Mouse (Mus musculus): ENCODE measurements around the gene Omp.

Gene Omp

DNA sequence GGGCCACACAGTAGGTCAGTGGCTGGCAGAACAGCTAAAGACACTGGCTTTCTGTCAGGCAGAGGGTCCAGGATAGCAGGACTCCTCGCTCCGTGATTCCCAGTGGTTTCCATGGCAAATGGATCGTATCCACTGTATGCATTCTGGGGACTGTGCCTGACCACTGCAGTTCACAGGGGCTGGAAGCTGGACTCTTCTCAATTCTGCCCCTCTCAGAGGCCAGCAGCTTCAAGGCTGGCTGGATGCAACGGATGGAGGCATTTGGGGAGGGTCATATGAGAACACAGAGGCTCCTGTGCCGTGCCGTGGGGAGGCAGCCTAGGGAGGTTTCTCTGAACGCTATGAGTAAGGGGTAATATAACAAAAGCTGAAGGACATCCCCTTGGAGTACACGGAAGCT is 3.1 kb downstream of the Omp start:
- no peak for DNase-seq (ENCODE audit: low read depth, low spot score)

DNA sequence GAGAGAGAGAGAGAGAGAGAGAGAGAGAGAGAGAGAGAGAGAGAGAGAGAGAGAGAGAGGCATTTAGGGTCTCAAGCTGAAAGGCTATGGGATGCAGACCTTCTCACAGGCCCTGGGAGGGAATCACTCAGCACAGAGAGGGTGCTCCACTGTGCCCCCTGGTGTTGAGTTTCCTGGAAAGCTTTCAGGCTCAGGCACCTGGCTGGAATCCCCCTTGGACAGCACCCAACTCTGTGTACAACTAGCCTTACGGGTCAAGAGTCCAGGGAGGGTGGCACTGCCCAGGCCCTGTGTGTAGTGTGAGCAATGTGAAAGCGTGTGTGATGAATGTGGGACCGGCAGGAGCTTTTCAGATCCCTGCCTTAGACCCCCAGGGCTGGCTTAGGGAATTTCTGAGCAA is 4.1 kb downstream of the Omp start:
- no peak for DNase-seq (ENCODE audit: low read depth, low spot score)

DNA sequence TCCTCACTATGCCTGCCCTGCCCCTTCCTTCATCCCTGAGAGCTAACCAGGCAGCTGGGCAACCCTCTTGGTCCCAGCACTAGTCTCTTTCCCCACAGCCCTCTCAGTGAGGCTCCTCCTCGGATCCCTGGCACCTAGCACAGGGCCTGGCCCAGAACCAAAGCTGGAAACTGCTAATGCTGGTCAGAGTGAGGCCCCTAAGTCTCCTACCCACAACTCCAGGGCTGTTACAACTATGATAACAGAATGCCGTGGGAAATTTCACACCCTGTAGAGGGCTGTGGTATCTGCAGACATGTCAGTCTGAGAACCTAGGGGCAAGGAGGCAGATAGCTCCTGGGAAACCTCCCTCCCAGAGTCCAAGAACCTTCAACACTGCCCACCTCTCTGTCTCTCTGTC is 4.7 kb downstream of the Omp start:
- no peak for DNase-seq (ENCODE audit: low read depth, low spot score)

DNA sequence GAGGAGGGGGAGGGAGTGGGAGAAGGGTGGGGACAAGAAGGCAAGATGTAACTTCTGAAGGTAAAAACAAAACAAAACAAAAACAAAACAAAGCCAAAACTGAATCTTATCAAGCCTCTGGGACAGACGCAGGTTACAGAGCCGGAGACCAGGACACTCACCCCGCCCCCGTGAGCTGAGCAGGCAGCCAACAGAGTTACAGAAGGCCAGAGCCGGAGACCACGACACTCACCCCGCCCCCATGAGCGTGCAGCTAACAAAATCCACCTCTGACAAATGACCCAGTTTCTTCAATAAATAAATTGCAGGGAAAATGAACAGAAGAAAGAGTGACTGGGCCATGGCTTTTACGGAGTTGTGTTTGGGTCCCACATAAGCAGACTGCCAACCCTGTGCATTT is 6.1 kb downstream of the Omp start:
- DNase-seq (ENCODE audit: low read depth, low spot score) = no peak

DNA sequence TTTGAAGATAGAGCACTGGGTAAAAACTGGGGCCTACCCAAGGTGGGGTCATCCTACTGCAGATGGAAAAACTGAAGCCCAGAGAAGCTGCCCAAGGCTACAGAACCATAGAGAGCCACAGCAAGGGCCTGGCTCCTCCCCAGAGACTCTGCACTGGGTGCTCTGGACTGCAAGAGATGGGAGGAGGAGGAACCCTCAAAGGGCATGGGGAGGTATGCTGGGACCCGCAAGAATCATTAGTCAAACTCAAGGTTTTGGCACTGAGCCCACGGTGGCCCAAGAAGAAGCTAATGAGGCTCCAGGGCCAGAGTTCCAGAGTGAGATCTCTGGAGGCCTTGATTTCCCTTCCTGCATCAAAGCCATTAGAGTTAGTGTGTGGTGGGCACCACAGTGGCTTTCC is 7.3 kb downstream of the Omp start:
- no peak for DNase-seq (ENCODE audit: low read depth, low spot score)

DNA sequence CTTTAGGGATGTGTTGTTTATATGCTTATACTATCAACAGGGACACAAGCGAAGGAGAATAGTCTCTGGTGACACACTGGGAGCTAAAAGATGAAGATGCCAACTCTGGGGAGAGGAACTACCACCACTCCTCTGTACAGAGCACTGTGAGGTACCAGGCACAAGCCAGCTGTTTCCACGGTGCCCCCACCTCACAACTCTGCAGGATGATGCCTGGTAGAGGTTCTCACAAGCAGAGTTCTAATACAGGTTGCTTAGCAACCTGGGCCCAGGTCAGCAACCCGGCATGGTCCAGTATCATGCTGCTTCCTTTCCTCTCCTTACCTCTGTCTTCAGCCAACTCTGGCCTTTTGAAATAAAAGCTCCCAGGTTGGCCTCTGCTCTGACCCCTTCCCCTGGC is 7.7 kb downstream of the Omp start:
- DNase-seq (ENCODE audit: low read depth, low spot score) = no peak

DNA sequence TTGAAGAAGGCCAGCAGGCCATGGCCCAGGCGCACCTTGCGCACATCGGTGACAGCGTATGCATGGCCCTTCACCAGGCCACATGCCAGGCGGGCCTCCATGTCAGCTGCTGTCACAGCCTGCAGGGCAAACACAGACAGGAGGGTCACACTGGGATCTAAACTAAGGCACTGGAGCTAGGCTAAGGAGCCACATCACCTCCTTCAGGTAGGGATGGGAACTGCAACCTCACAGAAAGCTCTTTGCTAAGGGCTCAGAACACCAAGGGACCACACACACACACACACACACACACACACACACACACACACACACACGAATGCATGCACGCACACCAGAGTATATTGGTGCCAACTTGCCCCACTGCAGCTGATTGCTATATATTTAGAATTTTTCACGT is 13.6 kb downstream of the Omp start:
- DNase-seq (ENCODE audit: low read depth, low spot score) = no peak

DNA sequence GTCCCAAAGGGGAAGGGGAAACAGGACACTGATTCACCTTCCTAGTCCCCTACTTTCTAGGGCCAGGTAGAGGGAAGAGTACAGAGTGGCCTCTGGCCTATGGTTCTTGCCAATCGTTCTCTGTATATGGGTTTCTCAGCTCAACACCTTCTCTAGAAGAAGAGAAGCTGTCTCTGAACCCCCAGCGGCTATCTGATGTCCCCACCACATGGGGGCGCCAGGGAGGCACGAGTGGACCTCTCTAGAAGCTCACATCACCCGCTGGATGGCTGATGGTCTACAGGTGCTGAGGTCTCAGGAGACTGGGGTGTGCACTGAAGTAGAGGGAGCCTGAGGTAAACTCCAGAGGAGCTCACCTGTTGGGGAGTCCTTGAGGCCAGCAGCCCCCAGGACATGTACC is 19.8 kb downstream of the Omp start:
- no peak for DNase-seq (ENCODE audit: low read depth, low spot score)

DNA sequence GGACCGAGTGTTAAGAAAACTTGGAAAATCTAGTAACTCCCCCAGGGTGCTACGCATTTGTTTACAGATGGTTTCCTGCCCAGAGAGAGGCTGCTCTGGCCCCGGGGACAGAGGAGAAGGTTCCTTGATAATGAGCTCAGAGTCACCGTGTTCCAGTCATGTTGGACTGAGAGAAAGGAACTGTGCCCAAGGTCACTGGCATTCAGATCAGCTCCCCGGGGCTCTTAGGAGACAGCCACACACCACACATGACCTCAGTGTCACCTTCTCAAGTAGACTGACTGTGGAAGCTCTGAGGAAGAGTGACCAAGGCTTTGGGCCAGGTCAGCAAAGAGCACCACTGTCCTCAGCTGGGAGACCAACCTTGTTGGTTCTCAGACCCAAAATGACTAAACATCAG is 20.6 kb downstream of the Omp start:
- no peak for DNase-seq (ENCODE audit: low read depth, low spot score)

DNA sequence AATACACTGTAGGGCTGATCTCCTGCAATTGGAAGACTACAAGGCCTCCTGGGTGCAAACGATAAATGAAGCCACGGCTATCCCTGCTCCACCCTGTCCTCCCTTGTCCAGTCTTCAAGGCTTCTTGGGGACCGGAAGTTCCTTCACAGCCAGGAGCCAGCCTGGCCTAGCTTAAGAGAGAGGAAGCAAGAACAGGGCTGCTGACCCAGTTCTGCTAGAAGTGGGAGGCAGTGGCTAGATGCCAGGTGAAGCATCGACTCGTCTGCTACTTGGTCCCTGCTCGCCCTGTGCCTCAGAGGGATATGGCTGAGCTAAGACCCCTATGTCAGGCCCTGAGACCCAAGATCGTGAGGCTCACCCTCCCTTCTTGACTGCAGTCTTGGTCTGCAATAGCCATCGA is 23.6 kb downstream of the Omp start:
- DNase-seq (ENCODE audit: low read depth, low spot score) = no peak

DNA sequence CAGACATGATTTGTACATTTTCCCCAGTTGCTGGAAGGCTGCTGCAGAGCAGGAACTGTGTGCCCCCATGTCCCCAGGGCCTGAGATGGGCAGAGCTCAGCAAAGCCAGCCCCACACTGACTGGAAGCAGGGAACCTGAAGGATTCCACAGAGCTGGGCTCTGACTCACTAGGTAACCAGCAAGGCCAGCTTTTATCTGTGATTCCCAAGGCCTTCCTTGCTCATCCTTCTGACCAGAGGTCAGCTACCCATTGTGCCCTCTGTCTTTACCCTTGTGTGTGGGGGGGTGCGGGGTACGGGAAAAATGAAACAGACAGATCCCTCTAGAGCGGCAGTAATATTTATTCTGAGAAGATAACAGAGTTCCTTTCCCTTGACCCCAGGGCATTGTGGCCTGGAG is 24.1 kb downstream of the Omp start:
- no peak for DNase-seq (ENCODE audit: low read depth, low spot score)

DNA sequence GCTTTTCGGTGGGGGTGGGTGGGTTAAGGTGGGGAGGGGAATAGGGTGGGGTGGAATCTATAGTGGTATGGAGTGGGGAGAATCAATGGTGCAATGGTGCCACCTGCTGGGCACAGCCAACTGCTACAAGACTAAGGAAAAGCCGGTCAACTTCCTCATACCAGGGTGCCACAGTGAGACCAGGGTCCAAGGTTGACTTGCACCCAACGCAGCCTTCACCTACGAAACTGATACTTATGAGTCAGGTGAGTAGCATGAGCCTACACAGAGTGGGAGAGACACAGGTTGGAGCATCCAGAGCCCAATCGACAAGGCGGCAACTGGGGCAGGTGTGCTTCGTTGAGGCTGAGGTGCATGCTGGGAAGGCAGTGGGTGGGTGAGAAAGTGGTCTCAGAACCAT is 25.0 kb downstream of the Omp start:
- DNase-seq (ENCODE audit: low read depth, low spot score) = no peak

DNA sequence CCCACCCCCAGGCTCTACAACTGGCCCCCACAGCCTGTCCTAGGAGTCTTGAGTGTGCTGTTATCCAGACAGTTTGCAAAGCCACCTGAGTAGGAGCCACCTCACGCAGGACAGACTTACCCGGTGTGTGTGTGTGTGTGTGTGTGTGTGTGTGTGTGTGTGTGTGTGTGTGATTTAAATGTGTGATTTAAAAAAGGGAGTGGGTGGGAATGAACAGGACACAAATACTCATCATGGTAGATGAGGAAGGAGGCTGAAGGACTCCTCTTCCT is 25.4 kb downstream of the Omp start:
- DNase-seq (ENCODE audit: low read depth, low spot score) = no peak

DNA sequence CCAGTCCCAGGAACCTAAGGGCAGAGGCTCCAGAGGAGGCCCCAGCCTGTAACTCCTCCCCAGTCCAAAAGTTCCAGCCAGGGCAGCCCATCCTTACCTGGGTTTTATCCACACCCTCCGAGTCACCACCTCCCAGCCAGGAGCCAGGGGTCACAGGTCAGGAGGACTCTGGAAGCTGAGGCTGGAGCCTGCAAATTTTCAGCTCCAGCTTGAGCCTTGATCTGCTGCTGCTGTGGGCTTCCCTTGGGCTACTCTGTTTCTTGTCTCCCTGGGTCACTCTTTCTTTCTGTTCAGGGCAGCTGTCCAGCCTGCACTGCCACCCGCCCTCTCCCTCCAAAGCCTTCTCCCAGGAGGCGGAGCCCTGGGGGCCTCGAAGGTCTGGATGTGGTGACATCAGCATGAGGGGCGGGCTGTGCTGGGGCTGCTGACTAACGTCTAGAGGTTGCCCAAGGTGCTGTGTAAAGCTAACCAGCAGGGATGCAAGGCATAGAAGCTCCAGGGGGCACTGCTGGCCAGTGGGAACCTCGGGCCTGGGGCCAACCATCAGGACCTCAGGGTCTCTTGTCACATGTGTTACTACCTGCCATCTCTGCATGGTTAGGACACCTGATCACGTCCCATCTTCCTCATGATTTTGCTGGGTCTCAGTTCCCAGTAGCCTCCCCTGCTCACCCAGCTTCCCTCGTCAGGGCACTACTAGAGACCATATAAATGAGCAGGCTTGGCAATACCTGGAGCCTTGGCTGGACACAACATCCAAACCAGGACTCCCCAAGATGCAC is 25.9 kb downstream of the Omp start, which contains the start of gene Myo7a:
TSS of gene Myo7a (minus strand) at position 346 of the 782 bp plus-strand sequence.
- DNase-seq (ENCODE audit: low read depth, low spot score) = no peak

DNA sequence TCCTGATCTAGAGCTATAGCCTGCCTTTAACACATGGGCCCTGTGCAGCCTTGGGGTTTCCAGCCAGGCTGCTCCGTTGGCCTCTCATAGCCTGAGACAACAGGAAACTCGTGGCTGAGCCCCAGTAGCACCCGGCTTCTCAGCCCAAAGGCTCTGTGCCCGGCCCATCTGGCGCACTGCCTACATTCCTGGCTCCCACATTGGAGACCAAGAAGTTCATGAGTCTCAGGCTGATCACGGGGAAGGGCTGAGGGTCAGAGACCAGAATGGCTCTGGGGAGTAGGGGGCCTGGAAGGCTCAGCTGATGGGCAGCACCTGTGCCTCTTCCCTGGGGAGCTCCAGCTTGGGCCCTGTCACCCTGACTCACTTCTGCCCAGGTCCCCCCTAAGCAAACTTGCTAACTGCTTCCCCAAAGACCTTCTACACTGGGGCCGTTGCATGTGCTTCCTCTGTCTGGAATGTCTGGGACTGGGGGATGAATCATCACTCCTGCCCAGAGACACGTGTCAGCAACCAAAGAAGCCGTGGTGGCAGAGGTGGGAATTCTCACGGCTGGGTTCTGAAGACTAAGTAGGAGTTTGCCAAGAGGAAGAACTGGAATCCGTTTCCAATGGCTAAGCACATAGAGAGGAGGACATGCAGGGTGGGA is 28.2 kb downstream of the Omp start:
- no peak for DNase-seq (ENCODE audit: low read depth, low spot score)

DNA sequence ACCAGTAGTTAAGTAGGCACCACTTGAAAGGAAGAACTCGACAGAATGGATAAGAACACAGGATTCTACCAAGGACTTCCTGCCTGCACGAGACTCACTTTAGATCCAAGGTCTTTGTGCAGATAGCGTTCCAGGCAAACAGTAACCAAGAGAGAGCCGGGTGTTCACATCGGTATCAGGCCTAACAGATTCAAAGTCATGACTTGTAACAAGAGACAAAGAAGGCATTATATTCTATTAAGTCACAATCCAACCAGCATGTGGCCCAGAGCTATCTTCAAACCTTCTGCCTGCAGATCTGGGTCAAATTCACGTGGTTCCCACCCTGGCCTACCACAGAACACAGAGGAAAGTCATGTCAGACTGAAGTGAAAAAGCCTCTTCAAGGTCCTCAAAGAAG is 30.6 kb downstream of the Omp start:
- no peak for DNase-seq (ENCODE audit: low read depth, low spot score)

DNA sequence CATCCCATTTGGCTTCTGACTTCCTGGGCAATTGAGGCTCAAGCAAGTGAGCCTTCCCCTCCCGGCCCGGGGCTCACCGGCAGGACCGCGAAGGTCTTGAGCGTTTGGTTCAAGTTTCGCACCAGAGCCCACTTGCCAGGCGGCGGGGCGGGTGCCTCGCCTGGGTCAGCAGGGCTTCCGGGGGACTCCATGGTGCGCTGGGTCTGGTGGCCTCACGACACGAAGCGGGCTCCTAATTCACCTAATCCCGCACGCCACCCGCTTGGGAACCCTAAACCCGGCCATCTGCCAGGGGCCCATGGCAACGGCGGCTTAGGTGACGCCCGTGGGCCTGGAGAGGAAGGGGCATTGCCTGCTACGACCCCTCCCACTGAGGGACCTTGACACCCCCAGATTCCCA is 34.1 kb downstream of the Omp start:
- DNase-seq (ENCODE audit: low read depth, low spot score) = no peak

DNA sequence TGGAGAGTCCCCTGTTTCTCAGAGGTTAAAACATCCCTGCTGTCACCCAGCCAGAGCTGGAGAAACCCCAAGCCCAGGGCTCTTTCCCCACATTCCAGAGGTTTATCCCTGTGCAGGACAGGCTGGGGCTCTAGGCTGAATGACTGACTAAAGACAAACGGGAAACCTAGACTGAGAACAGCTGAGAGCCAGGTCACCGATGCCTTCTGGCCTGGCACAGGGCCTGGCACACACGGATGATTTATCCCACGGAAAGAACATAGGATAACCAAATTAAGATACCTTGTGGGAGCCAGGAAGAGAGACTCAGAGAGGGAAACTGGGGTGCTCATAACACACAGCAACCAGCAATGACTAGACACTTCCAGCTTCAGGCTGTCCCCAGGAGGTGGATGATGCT is 35.5 kb downstream of the Omp start:
- no peak for DNase-seq (ENCODE audit: low read depth, low spot score)

DNA sequence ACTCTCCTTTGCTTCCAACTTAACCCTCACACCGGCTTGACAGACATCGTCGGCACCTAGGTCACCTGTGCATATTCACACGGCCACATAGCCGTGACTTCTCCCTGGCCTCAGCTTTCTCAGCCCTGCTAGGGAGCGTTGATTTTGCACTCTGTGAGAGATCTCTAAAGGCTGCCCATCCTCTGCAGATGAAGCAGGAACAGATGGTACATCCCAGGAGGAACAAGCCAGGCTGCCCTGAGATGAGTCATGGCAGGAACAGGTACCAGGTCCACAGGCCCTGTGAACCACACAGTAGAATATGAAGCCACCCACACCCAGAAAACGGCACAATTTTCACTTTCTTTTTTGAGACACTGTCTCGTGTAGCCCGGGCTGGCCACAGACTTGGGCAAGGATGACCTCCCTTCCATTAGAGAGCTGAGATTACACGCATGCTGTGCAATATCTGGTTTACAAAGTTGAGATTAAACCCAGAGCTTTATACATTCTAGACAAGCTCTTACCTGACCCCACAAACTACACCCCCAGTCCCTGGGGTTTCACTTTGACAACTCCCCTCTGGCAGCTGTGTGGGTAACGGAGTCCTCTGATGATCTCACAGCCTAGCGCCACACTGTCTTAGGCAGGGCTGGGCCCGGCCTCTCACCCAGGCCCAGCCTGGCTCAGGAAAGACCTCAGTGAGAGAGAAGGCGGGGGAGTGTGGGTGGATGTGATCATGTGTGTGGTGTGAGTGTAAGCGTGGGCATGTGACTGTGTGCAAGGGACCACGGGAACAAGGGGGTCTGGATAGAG is 36.5 kb downstream of the Omp start:
- DNase-seq (ENCODE audit: low read depth, low spot score) = no peak

DNA sequence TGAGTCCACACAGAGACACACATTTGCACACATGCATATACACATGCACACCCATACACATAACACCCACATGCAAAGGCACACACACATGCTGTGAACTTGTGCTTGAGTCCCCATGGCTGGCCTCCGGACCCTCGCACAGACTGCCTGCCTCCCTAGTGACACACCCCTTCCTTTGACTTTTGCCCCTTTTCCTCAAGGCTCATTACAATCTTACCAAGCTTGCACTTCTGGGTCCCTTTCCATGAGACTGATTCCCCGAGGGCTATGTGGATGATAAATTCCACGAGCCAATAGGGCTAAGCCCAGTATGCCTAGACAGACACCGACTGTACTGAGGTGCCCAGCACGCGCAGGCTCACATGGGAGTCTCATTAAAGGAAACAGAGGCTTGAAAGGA is 39.0 kb downstream of the Omp start:
- no peak for DNase-seq (ENCODE audit: low read depth, low spot score)

DNA sequence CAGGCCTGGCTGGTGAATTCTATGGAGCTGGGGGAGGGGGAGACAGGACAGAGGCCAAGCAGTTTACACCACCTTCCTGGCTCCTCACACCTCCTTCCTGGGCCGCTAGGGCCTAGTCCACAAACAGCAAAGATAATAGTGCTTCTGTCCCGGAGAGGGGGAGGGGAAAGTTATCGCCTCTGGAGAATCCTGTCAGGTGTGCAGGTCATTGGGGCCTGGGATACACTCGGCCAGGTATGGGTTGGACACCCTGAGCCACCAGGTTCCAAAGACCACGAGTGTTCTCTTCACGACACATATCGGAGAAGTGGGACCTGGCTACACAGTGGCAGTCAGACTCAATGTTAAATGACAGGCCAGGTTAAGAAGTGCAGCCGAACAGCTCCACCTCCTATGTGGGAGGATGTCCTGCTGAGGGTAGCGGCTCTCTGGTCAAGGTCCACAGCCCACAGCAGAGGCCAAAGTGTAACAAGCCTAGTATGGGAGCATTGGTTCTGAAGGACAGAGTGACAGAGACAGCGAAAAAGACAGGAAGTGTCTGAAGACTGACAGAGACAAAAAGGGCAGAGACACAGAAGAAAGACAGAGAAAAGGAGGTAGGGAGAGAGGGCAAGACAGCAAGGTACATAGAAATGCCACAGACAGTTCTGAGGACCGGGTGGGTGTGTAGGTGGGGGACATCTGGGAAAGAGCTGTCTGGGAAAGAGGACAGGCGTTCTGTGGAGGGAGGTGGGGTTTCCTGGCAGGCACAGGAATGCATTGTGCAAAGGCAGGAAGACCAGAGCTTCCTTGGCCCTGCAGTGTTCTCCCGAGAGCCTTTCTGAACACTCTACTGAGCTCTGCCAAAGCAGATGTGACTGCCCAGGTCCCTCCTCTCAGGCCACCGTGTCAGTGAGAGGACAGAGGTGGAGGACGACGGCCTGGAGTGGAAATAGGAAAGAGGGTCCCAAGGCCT is 40.5 kb downstream of the Omp start:
- DNase-seq (ENCODE audit: low read depth, low spot score) = no peak

DNA sequence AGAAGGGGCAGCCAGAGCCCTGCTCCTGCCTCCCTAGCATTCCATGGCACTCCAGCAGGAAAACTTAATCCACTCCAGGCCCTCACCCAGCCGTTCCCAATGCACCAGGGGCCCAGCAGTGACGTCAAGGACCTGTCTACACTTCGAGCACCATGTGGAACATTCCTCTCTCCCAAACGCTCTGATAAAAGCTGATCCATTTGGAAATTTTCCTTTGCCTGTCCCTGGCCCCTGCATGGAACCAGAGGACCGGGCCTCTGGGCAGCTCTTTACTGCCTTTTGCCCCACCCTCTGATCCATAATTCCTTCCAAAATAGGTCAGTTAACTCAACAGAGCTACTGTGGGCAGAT is 41.4 kb downstream of the Omp start:
- DNase-seq (ENCODE audit: low read depth, low spot score) = no peak

Data from WW6 (cell line).